Mouse (Mus musculus) mouse embryonic stem cell (cell line): ENCODE measurements at regions not wholly inside any gene's neighbourhood (a gene's known extent, or its start where the extent isn't known, plus 50 kb on each side); places are given as distances from the start of the nearest gene placed in this dataset.

Experiments
- in situ Hi-C, 2 experiments: fragments of 300-500 bp; cut with MboI; formaldehyde crosslinking; loops; 1 replicate in 1 of 2; 3 replicates in 1 of 2; pipeline ENCODE4 v1.14.3; 2019 to 2020; ENCODE audit warnings: low sequenced_read_pairs in 2 of 2, low pct_unique_long_range_greater_than_20kb in 1 of 2, mixed read lengths in 1 of 2; ENCODE audit not compliant: unreplicated experiment in 1 of 2

GRCm38 (mm10) chr14:110043211-110043610 is 711.7 kb downstream of the Slitrk6 start:
- in situ Hi-C loops = no loop called here

- in situ Hi-C loops = no loop called here
Observed at GRCm38 (mm10) chr14:110021812-110022211, 733.1 kb downstream of the Slitrk6 start.

GRCm38 (mm10) chr14:110015126-110015525 is 739.8 kb downstream of the Slitrk6 start:
- in situ Hi-C loops = no loop called here

GRCm38 (mm10) chr14:110013229-110013628 is 741.7 kb downstream of the Slitrk6 start:
- in situ Hi-C loops = no loop called here

GRCm38 (mm10) chr14:110007159-110007558 is 747.8 kb downstream of the Slitrk6 start:
- in situ Hi-C loops = no loop called here

GRCm38 (mm10) chr14:109985026-109985425 is 769.9 kb downstream of the Slitrk6 start:
- in situ Hi-C loops = no loop called here

- in situ Hi-C loops = no loop called here
Observed at GRCm38 (mm10) chr14:109958008-109958407, 796.9 kb downstream of the Slitrk6 start.

GRCm38 (mm10) chr14:109941944-109942343 is 813.0 kb downstream of the Slitrk6 start:
- in situ Hi-C loops = no loop called here

- in situ Hi-C loops = no loop called here
Observed at GRCm38 (mm10) chr14:109941162-109941561, 813.8 kb downstream of the Slitrk6 start.

- in situ Hi-C loops = no loop called here
Observed at GRCm38 (mm10) chr14:109937432-109937831, 817.5 kb downstream of the Slitrk6 start.

GRCm38 (mm10) chr14:109928977-109929376 is 826.0 kb downstream of the Slitrk6 start:
- in situ Hi-C loops = no loop called here

GRCm38 (mm10) chr14:109891896-109892165 is 863.1 kb downstream of the Slitrk6 start:
- in situ Hi-C loops = loop anchor here in 1 of 2 experiments (25.0 kb wide), 1 partner anchor 870 kb away; the partner anchor contains the start of gene Slitrk6

GRCm38 (mm10) chr14:109891151-109891895 is 863.6 kb downstream of the Slitrk6 start:
- in situ Hi-C loops = loop anchor here in 1 of 2 experiments (25.0 kb wide), 1 partner anchor 871 kb away; the partner anchor contains the start of gene Slitrk6

GRCm38 (mm10) chr14:109876950-109877663 is 877.8 kb downstream of the Slitrk6 start:
- in situ Hi-C loops = loop anchor here in 1 of 2 experiments (25.0 kb wide), 1 partner anchor 885 kb away; the partner anchor contains the start of gene Slitrk6

- in situ Hi-C loops = no loop called here
Observed at GRCm38 (mm10) chr14:109874230-109874629, 880.7 kb downstream of the Slitrk6 start.

- in situ Hi-C loops = no loop called here
Observed at GRCm38 (mm10) chr14:109840354-109841104, 914.4 kb downstream of the Slitrk6 start.

- in situ Hi-C loops = no loop called here
Observed at GRCm38 (mm10) chr14:109802522-109803126, 888.7 kb upstream of the Slitrk1 start.

- in situ Hi-C loops = no loop called here
Observed at GRCm38 (mm10) chr14:109772246-109772645, 858.3 kb upstream of the Slitrk1 start.

- in situ Hi-C loops = no loop called here
Observed at GRCm38 (mm10) chr14:109760892-109761291, 846.9 kb upstream of the Slitrk1 start.
